Comparison of ENCODE assay signal across 14 mouse cellular contexts in genomic region chr13:73336753-73337152, GRCm38 (mm10). TPM values are rescaled to one million over a fixed set of nuclear protein-coding genes. Genes with fewer than 3 reads are reported as not detected.
DNase-seq lines count a peak whose midpoint lies in the region; TF ChIP-seq lines count a peak whose summit lies in the region.
"Had no signal": no experiment of that assay in that cellular context is flagged by ENCODE, and none has a peak within 500 bp of the region (broad histone marks: within the 10 kb centered on the region; RNA-seq: fewer than 3 reads in every experiment).

No protein-coding gene starts in this region.

- intact Hi-C loops in heart, postnatal 36 days (cut with DNase I), result no loop called here
- intact Hi-C loops in heart, postnatal 10 days (cut with DNase I), result no loop called here

- TF ChIP-seq CTCF in brain, embryonic 14.5 days (IDR thresholded peaks at IDR 0.05; ENCODE audit: borderline replicate concordance, extremely low read depth, insufficient read depth, insufficient read length), result no peak

- WGBS in heart, embryonic 10.5 days, result 45% methylated on average over 7 of the region's 7 CpGs

- peak overlapping the region; percentile 78 for H3K27ac ChIP-seq in heart, embryonic 10.5 days
- H3K27ac ChIP-seq: embryonic facial prominence, embryonic 12.5 days; forebrain, embryonic 13.5 days; liver, embryonic 15.5 days; macrophage had no signal

- H3K36me3 ChIP-seq in heart, embryonic 10.5 days, result no peaks in the 10 kb centered on the region
- H3K36me3 ChIP-seq: embryonic facial prominence, embryonic 12.5 days; liver, embryonic 15.5 days had no signal

- no peaks in the 10 kb centered on the region for H3K27me3 ChIP-seq in heart, embryonic 10.5 days (ENCODE audit: insufficient read depth, poor library complexity, severe bottlenecking)
- H3K27me3 ChIP-seq: embryonic facial prominence, embryonic 12.5 days; forebrain, embryonic 13.5 days; liver, embryonic 15.5 days had no signal

- TF ChIP-seq POLR2A in brain, embryonic 14.5 days (IDR thresholded peaks at IDR 0.05; ENCODE audit: borderline replicate concordance, extremely low read depth, insufficient read depth, insufficient read length, poor library complexity, severe bottlenecking), result no peak

- H3K4me1 ChIP-seq in heart, embryonic 10.5 days, result peaks cover 57% of the 10 kb centered on the region

- H3K4me3 ChIP-seq in heart, embryonic 10.5 days, result no peak overlapping the region
- H3K4me3 ChIP-seq: embryonic facial prominence, embryonic 12.5 days; forebrain, embryonic 13.5 days; liver, embryonic 15.5 days had no signal

- no peaks in the 10 kb centered on the region for H3K9me3 ChIP-seq in heart, embryonic 10.5 days
- H3K9me3 ChIP-seq: embryonic facial prominence, embryonic 12.5 days; forebrain, embryonic 13.5 days; liver, embryonic 15.5 days had no signal

- no peak for DNase-seq in heart, embryonic 10.5 days (ENCODE audit: low spot score)
- no peak for DNase-seq in heart, postnatal 36 days
- DNase-seq in brain, embryonic 14.5 days (ENCODE audit: low read depth), result peak; percentile 23
- peak; percentile 55 to 60 for DNase-seq in heart, postnatal 10 days
- DNase-seq in mesoderm, embryonic 11.5 days (ENCODE audit: low read depth, low spot score), result peak; percentile 60
- no peak for DNase-seq in left cerebral cortex, adult 9 months (ENCODE audit: low spot score in 2 of 2)
- DNase-seq in lung, adult 18-20 months, result no peak
- no peak for DNase-seq in layer of hippocampus, adult 8-10 months (ENCODE audit: low spot score in 2 of 2)
- DNase-seq: cerebellum, adult 2 months; gastrocnemius, postnatal 25 days had no signal

RNA-seq across cellular contexts. Expression of gene Ndufs6, which starts 8.4 kb away (rescaled TPM):
- 499 and 600 TPM in 2 replicates for polyA plus RNA-seq in heart, embryonic 10.5 days (2016; fragmentation: Nextera tagmentation; extraction: Ambion mirVana)
- 1,000 to 10,000 TPM; 1,205 to 1,240 TPM for total RNA-seq in heart, postnatal 36 days (2021)
- 198 and 233 TPM in 2 replicates for polyA plus RNA-seq in brain, embryonic 14.5 days (2012; rRNA removed)
- total RNA-seq in heart, postnatal 10 days (2021), result 100 to 1,000 TPM; 859 to 902 TPM
- total RNA-seq in layer of hippocampus, adult 8-10 months (2022), result 100 to 1,000 TPM; 155 to 181 (median 165) TPM

RNA-seq across cellular contexts. Expression of gene Mrpl36, which starts 8.4 kb away (rescaled TPM):
- 145 and 181 TPM in 2 replicates for polyA plus RNA-seq in heart, embryonic 10.5 days (2016; fragmentation: Nextera tagmentation; extraction: Ambion mirVana)
- 10 to 100 TPM; 50.3 to 54.0 TPM for total RNA-seq in heart, postnatal 36 days (2021)
- polyA plus RNA-seq in brain, embryonic 14.5 days (2012; rRNA removed), result 58.7 and 91.7 TPM in 2 replicates
- total RNA-seq in heart, postnatal 10 days (2021), result 10 to 100 TPM; 43.0 to 46.9 TPM
- 10 to 100 TPM; 30.2 to 34.6 (median 34.2) TPM for total RNA-seq in layer of hippocampus, adult 8-10 months (2022)

Comparison
In these comparisons a context has a peak if more than half of its experiments do, and no peak if none do; other contexts are left out.
1. DNase-seq: peak in brain, embryonic 14.5 days (single experiment), heart, postnatal 10 days (2 of 2) and mesoderm, embryonic 11.5 days (single experiment); none in heart, embryonic 10.5 days (single experiment), heart, postnatal 36 days (0 of 2), left cerebral cortex, adult 9 months (0 of 2), lung, adult 18-20 months (0 of 2) and layer of hippocampus, adult 8-10 months (0 of 2).
2. RNA of gene Ndufs6, which starts 8.4 kb away (total RNA-seq): 1,205 to 1,240 TPM in heart, postnatal 36 days and 859 to 902 TPM in heart, postnatal 10 days; 155 to 181 TPM in layer of hippocampus, adult 8-10 months; every median in the first group is over 4 times any median in the second.